Mouse (Mus musculus) liver, embryonic 16.5 days (tissue): ENCODE results near the gene Mtf1. TPM values are rescaled to one million over a fixed set of nuclear protein-coding genes. Genes with fewer than 3 reads are reported as not detected.

Experiments
- ATAC-seq: fragments of 200-750 bp; cut with Nextera tagmentation; 2 replicates; pipeline ENCODE4 v1.8.0; 2017; ENCODE audit warnings: low read depth, mild to moderate bottlenecking, moderate number of reproducible peaks, moderate library complexity
- H3K27ac ChIP-seq: fragments of 300-500 bp; sonication (generic); 2 replicates; pipeline ENCODE4 v1.5.1; 2014; ENCODE audit warnings: mild to moderate bottlenecking, low read length
- H3K27me3 ChIP-seq: fragments of 300-500 bp; sonication (generic); 2 replicates; pipeline ENCODE4 v1.6.1; 2014; ENCODE audit warnings: low read depth, low read length, mixed read lengths; ENCODE audit not compliant: control insufficient read depth, insufficient read depth
- H3K36me3 ChIP-seq: fragments of 300-500 bp; sonication (generic); 2 replicates; pipeline ENCODE4 v1.6.1; 2014; ENCODE audit warnings: mild to moderate bottlenecking; ENCODE audit not compliant: control insufficient read depth, insufficient read depth
- H3K4me1 ChIP-seq: fragments of 300-500 bp; sonication (generic); 2 replicates; pipeline ENCODE4 v1.6.1; 2014; ENCODE audit warnings: low read depth, low read length, mixed read lengths; ENCODE audit not compliant: control insufficient read depth
- H3K4me2 ChIP-seq: fragments of 300-500 bp; sonication (generic); 2 replicates; pipeline ENCODE4 v1.6.1; 2014; ENCODE audit warnings: low read depth, low read length, mixed read lengths
- H3K4me3 ChIP-seq: fragments of 300-500 bp; sonication (generic); 2 replicates; pipeline ENCODE4 v1.5.1; 2014; ENCODE audit warnings: low read depth, mild to moderate bottlenecking, low read length
- H3K9ac ChIP-seq: fragments of 300-500 bp; sonication (generic); 2 replicates; pipeline ENCODE4 v1.6.1; 2014; ENCODE audit warnings: low read depth, low read length
- H3K9me3 ChIP-seq: fragments of 300-500 bp; sonication (generic); replicated peaks from 2 replicates; pipeline ENCODE4 v1.6.1; 2016; ENCODE audit warnings: low read length; ENCODE audit not compliant: control insufficient read depth
- WGBS: fragments of 180-500 bp; shearing (Covaris S2); extraction: QIAGEN DNeasy Blood & Tissue Kit; methylation state at CpG from one replicate; pipeline ENCODE4 v1.1.7; 2014; ENCODE audit not compliant: insufficient replicate concordance; 5-methylcytosine and 5-hydroxymethylcytosine counted together
- polyA plus RNA-seq: library from polyadenylated mRNA; unstranded; fragments of >200 nt; fragmentation: Nextera tagmentation; extraction: Ambion mirVana; gene quantifications from 2 replicates; pipeline ENCODE4 v1.2.1, GENCODE M21; 2015

Mtf1 gene
- polyA plus RNA-seq, result 8.5 and 10.1 TPM in 2 replicates

- Histone ChIP-seq H3K36me3 (peaks cover 45% of the 10 kb centered on the region), H3K27ac (peak within 1 kb of the TSS; percentile 98), H3K4me2 (peak within 1 kb of the TSS; percentile 87), H3K4me3 (peak within 1 kb of the TSS; percentile 93), H3K4me1 (peaks cover 24% of the 10 kb centered on the region), H3K27me3 (no peaks in the 10 kb centered on the region), H3K9ac (peak within 1 kb of the TSS; percentile 92), H3K9me3 (no peaks in the 10 kb centered on the region)
- 3% methylated on average over 21 of the region's 21 CpGs for WGBS
- ATAC-seq, result peak; percentile 68
Measured at GRCm38 (mm10) chr4:124801552-124802308, at the start of gene Mtf1. Gene Mtf1 (plus strand): TSS chr4:124802104.

- peak overlapping the region; percentile 94 for H3K9ac ChIP-seq
- 2% methylated on average over 15 of the region's 15 CpGs for WGBS
- H3K27me3 ChIP-seq, result no peaks in the 10 kb centered on the region
- H3K36me3 ChIP-seq, result no peaks in the 10 kb centered on the region
- H3K4me3 ChIP-seq, result peak overlapping the region; percentile 95
- H3K27ac ChIP-seq, result peak overlapping the region; percentile 92
- peak; percentile 64 for ATAC-seq
- H3K4me2 ChIP-seq, result peak overlapping the region; percentile 86
- H3K9me3 ChIP-seq, result no peaks in the 10 kb centered on the region
- peaks cover 49% of the 10 kb centered on the region for H3K4me1 ChIP-seq
Measured at GRCm38 (mm10) chr4:124752281-124753199, 49.4 kb upstream of the Mtf1 start.

- Histone ChIP-seq H3K27me3 (no peaks in the 10 kb centered on the region), H3K4me2 (no peak overlapping the region), H3K36me3 (peaks cover 3% of the 10 kb centered on the region; the same call in 1 of the 2 replicates), H3K9me3 (no peaks in the 10 kb centered on the region), H3K27ac (peak overlapping the region; percentile 45), H3K9ac (peak overlapping the region; percentile 30; the same call in 1 of the 2 replicates), H3K4me3 (no peak overlapping the region), H3K4me1 (peaks cover 55% of the 10 kb centered on the region)
- no peak for ATAC-seq
- 28% methylated on average over 7 of the region's 7 CpGs for WGBS
Measured at GRCm38 (mm10) chr4:124755526-124755925, 46.4 kb upstream of the Mtf1 start.

DNA sequence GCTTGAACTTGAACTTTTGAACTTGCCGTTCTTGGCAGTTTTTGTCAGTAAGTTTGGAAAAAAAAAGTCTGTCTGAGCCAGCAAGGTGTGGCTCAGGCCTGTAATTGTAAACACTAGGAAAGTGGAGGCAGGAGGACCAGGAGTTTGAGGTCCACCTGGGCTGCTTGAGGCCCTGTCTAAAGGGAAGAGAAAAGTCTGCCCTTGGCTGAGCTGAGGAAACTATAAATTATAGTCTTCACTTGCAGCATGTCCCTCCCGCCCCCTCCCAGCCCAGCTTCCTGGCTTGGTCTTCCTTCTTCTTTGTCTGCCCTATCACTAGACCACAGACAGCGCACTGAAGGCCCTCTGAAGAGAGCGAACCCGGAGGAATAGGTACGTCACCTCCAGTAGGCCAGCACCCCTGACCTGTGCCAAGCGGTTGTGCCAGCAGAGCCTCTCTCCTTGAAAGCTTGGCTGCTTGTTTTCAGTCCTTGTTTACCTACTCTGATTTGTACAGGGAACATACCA, 42.5 kb upstream of the Mtf1 start:
- Histone ChIP-seq H3K27ac (peak overlapping the region; percentile 26; the same call in 1 of the 2 replicates), H3K27me3 (no peaks in the 10 kb centered on the region), H3K4me2 (no peak overlapping the region), H3K36me3 (peaks cover 3% of the 10 kb centered on the region; the same call in 1 of the 2 replicates), H3K9ac (no peak overlapping the region), H3K9me3 (no peaks in the 10 kb centered on the region), H3K4me1 (peaks cover 29% of the 10 kb centered on the region), H3K4me3 (no peak overlapping the region)
- 33% methylated on average over 7 of the region's 7 CpGs for WGBS
- ATAC-seq, result peak; percentile 49; the same call in 1 of the 2 replicates

GRCm38 (mm10) chr4:124761201-124761600, 40.7 kb upstream of the Mtf1 start:
- ATAC-seq, result no peak
- 23% methylated on average over 1 of the region's 1 CpGs for WGBS
- no peak overlapping the region for H3K27ac ChIP-seq
- H3K36me3 ChIP-seq, result peaks cover 3% of the 10 kb centered on the region; the same call in 1 of the 2 replicates
- no peaks in the 10 kb centered on the region for H3K27me3 ChIP-seq
- no peak overlapping the region for H3K4me2 ChIP-seq
- H3K9me3 ChIP-seq, result no peaks in the 10 kb centered on the region
- H3K4me1 ChIP-seq, result peaks cover 23% of the 10 kb centered on the region
- no peak overlapping the region for H3K9ac ChIP-seq
- no peak overlapping the region for H3K4me3 ChIP-seq

DNA sequence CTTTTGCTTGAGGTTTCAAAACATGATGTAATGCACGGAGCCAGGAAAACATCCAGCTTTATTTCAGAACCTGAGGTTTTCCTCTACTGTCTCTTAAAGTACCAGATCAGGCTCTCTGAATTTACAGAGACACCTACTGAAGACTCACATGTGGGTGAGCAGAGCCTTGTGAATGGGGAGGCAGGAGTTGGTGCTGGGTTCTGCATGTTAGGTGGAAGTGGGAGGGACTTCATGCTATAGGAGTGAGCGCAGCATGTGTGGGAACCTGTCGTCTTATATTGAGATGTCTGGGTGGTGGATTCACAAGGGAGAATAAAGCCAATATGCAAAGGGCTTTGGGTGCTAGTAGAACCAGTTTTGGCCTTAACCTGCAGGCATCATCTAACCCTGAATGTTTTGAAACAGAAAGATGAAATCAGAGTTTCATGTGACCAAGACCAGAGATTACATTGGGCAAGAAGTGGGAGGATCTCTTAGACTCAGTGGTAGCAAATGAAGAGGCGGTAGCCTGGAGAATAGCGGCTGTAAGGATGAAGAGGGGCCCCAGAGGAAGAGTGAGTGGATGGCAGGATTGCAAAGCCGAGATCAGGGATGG, 38.9 kb upstream of the Mtf1 start:
- Histone ChIP-seq H3K4me3 (no peak overlapping the region), H3K9me3 (no peaks in the 10 kb centered on the region), H3K4me1 (peaks cover 36% of the 10 kb centered on the region), H3K27me3 (no peaks in the 10 kb centered on the region), H3K9ac (no peak overlapping the region), H3K4me2 (no peak overlapping the region), H3K27ac (no peak overlapping the region), H3K36me3 (peaks cover 3% of the 10 kb centered on the region; the same call in 1 of the 2 replicates)
- WGBS, result 73% methylated on average over 6 of the region's 6 CpGs
- no peak for ATAC-seq

GRCm38 (mm10) chr4:124765802-124766565, 35.9 kb upstream of the Mtf1 start:
- Histone ChIP-seq H3K27ac (peak overlapping the region; percentile 56), H3K4me3 (no peak overlapping the region), H3K36me3 (no peaks in the 10 kb centered on the region), H3K4me2 (peak overlapping the region; percentile 35), H3K27me3 (no peaks in the 10 kb centered on the region), H3K9ac (no peak overlapping the region), H3K4me1 (peaks cover 49% of the 10 kb centered on the region), H3K9me3 (no peaks in the 10 kb centered on the region)
- WGBS, result 50% methylated on average over 23 of the region's 23 CpGs
- ATAC-seq, result no peak

DNA sequence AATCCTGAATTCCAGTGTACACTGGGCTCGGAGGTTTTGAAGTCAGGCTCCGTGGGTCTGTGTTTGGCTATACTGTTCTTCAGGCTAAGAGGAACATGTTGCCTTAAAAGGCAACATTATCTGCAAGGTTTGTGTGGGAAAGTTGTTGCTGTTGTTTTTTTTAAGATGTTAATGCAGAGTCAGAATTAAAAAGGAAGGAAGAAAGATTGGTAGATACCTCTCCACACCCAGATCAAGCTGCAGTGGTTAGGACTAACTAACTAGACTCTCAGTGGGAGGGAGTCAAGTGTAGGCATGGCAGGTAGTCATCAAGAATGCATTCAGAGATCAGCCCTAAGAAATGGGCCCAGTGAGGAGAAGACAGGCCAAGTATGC, 35.4 kb upstream of the Mtf1 start:
- 19% methylated on average over 2 of the region's 2 CpGs for WGBS
- ATAC-seq, result no peak
- peak overlapping the region; percentile 56 for H3K27ac ChIP-seq
- peak overlapping the region; percentile 35 for H3K4me2 ChIP-seq
- peaks cover 51% of the 10 kb centered on the region for H3K4me1 ChIP-seq
- H3K9me3 ChIP-seq, result no peaks in the 10 kb centered on the region
- H3K4me3 ChIP-seq, result no peak overlapping the region
- H3K27me3 ChIP-seq, result no peaks in the 10 kb centered on the region
- H3K36me3 ChIP-seq, result no peaks in the 10 kb centered on the region
- H3K9ac ChIP-seq, result no peak overlapping the region
